Mouse (Mus musculus) liver, postnatal 0 days (tissue): ENCODE measurements around the gene Col28a1.
A peak's percentile ranks its signal among the peaks of the same experiment; 100 is the strongest.

ENCODE experiments used
- CTCF ChIP-seq: sonication (generic); IDR thresholded peaks from 2 replicates; pipeline ENCODE4 v1.5.1; 2016; ENCODE audit warnings: antibody characterized with exemption, low read depth
- EP300 ChIP-seq: IDR thresholded peaks from 2 replicates; pipeline ENCODE4 v1.6.1; 2016; ENCODE audit warnings: antibody characterized with exemption, low read depth, mild to moderate bottlenecking

DNA sequence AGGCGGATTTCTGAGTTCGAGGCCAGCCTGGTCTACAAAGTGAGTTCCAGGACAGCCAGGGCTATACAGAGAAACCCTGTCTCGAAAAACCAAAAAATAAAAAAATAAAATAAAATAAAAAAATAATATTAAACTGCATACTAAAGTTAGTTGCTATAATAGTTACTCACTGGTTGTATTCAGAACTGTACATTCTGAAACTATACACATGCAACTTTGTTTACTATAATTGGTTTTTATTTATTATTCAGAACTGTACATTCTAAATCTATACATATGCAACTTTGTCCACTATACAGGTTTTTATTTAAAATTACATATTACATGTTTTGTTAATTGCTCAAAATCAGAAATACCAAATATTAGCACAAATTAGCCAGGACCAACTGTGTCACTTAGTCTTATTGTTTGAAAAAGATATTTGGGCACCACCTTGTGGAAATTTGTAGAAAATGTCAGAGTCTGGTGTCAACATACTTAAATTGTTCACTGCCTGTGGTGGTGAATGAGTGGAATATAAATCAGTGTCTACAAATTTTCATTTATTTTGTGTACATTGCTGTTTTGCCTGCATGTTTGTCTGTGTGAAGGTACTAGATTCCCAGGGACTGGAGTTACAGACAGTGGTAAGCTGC, 3.7 kb downstream of the Col28a1 start:
- peak; percentile 39 for TF ChIP-seq CTCF
- TF ChIP-seq EP300: no peak
